Mouse (Mus musculus) intestine, embryonic 14.5 days (tissue): Measurements from ENCODE around the gene Th. TPM values are rescaled to one million over a fixed set of nuclear protein-coding genes. Genes with fewer than 3 reads are reported as not detected.
A peak's percentile ranks its signal among the peaks of the same experiment; 100 is the strongest.

Source experiments
- ATAC-seq: fragments of 200-750 bp; cut with Nextera tagmentation; replicated peaks from 2 replicates; pipeline ENCODE4 v1.8.0; 2017; ENCODE audit warnings: low read depth, moderate number of reproducible peaks, moderate TSS enrichment, moderate library complexity; ENCODE audit not compliant: low FRiP score, low TSS enrichment
- DNase-seq: peaks from one replicate; pipeline ENCODE4 v3.0.0-alpha.2; 2018; ENCODE audit warnings: low spot score
- H3K27ac ChIP-seq: fragments of 300-500 bp; sonication (generic); 2 replicates; pipeline ENCODE4 v1.5.1; 2014; ENCODE audit warnings: low read depth, mild to moderate bottlenecking, control low read depth
- H3K27me3 ChIP-seq: fragments of 300-500 bp; sonication (generic); replicated peaks from 2 replicates; pipeline ENCODE4 v1.6.1; 2014; ENCODE audit warnings: low read length, control low read depth; ENCODE audit not compliant: control insufficient read depth, insufficient read depth
- H3K36me3 ChIP-seq: fragments of 300-500 bp; sonication (generic); 2 replicates; pipeline ENCODE4 v1.6.1; 2014; ENCODE audit warnings: low read length, control low read depth; ENCODE audit not compliant: control insufficient read depth, insufficient read depth
- H3K4me1 ChIP-seq: fragments of 300-500 bp; sonication (generic); replicated peaks from 2 replicates; pipeline ENCODE4 v1.6.1; 2014; ENCODE audit warnings: low read length, control low read depth, mixed read lengths; ENCODE audit not compliant: control insufficient read depth, insufficient read depth
- H3K4me2 ChIP-seq: fragments of 300-500 bp; sonication (generic); 2 replicates; pipeline ENCODE4 v1.6.1; 2014; ENCODE audit warnings: low read length
- H3K4me3 ChIP-seq: fragments of 300-500 bp; sonication (generic); 2 replicates; pipeline ENCODE4 v1.5.1; 2014; ENCODE audit warnings: low read depth, low read length, control low read depth, mixed read lengths
- H3K9ac ChIP-seq: fragments of 300-500 bp; sonication (generic); 2 replicates; pipeline ENCODE4 v1.6.1; 2014; ENCODE audit warnings: mild to moderate bottlenecking, low read length
- H3K9me3 ChIP-seq: fragments of 300-500 bp; sonication (generic); 2 replicates; pipeline ENCODE4 v1.6.1; 2016; ENCODE audit warnings: low read length, control low read depth; ENCODE audit not compliant: control insufficient read depth
- WGBS: fragments of 180-500 bp; shearing (Covaris S2); extraction: QIAGEN DNeasy Blood & Tissue Kit; methylation state at CpG from one replicate; pipeline ENCODE4 v1.1.7; 2014; 5-methylcytosine and 5-hydroxymethylcytosine counted together
- polyA plus RNA-seq: library from polyadenylated mRNA; unstranded; fragments of >200 nt; fragmentation: Nextera tagmentation; extraction: Ambion mirVana; gene quantifications from 2 replicates; pipeline ENCODE4 v1.2.1, GENCODE M21; 2014

The Th gene
- polyA plus RNA-seq, 1 experiment from 2014 or later, result 1.1 TPM

DNA sequence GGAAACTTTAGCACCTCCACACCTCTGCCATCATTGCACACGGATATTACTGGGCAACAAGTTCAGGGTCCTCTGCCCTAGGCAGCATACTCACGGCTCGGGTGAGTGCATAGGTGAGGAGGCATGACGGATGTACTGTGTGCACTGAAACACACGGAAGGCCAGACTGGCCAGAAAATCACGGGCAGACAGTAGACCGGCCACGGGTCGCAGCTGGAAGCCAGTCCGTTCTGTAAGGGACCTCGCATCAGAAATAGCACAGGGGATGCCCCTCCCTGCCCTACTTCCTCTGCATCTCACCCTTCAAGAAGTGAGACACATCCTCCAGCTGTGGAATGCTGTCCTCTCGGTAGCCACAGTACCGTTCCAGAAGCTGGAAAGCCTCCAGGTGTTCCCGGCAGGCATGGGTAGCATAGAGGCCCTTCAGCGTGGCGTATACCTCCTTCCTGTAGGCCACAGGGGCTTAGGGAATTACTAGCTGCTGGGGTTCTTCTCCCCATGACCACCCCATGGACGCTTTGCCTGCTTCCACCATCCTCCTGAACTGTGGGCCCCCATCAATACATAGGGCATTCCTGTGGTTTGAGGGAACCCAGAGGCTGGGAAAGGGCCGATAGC is 35.6 kb downstream of the Th start:
- DNase-seq (peak; percentile 47), ATAC-seq (no peak)
- H3K27ac ChIP-seq, result no peak overlapping the region
- 0 out of 2 replicates have a peak, but pooled peaks cover 5% of the 10 kb centered on the region for H3K4me1 ChIP-seq
- no peaks in the 10 kb centered on the region for H3K36me3 ChIP-seq
- no peak overlapping the region for H3K4me2 ChIP-seq
- H3K27me3 ChIP-seq, result 0 out of 2 replicates have a peak, but pooled peaks cover 6% of the 10 kb centered on the region
- no peaks in the 10 kb centered on the region for H3K9me3 ChIP-seq
- WGBS, result 75% methylated on average over 18 of the region's 18 CpGs
- no peak overlapping the region for H3K4me3 ChIP-seq
- H3K9ac ChIP-seq, result no peak overlapping the region

DNA sequence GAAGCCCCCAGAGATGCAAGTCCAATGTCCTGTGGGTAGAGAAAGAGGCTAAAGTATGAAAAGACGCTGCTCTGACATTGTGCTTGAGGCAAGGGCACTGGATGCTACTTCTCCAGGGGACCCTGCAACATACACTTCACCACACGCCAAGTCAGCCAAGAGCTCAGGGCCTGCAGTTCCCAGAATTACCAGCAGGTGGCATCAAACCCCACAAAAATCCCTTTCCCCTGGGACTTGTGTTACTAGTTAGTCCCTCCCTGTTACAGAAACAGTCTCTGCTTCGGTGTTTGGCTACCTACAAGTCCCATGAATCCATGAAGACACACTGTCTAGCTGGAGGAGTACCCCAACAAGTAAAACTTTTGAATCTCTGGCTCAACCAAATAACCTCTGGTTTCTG is 36.3 kb downstream of the Th start:
- H3K9ac ChIP-seq, result no peak overlapping the region
- H3K9me3 ChIP-seq, result no peaks in the 10 kb centered on the region
- no peaks in the 10 kb centered on the region for H3K36me3 ChIP-seq
- H3K4me3 ChIP-seq, result no peak overlapping the region
- 0 out of 2 replicates have a peak, but pooled peaks cover 5% of the 10 kb centered on the region for H3K4me1 ChIP-seq
- no peak overlapping the region for H3K27ac ChIP-seq
- no peak overlapping the region for H3K4me2 ChIP-seq
- ATAC-seq (peak; percentile 61; the same call in 1 of the 2 replicates), DNase-seq (peak; percentile 98)
- WGBS, result 7% methylated on average over 3 of the region's 3 CpGs
- 0 out of 2 replicates have a peak, but pooled peaks cover 6% of the 10 kb centered on the region for H3K27me3 ChIP-seq

DNA sequence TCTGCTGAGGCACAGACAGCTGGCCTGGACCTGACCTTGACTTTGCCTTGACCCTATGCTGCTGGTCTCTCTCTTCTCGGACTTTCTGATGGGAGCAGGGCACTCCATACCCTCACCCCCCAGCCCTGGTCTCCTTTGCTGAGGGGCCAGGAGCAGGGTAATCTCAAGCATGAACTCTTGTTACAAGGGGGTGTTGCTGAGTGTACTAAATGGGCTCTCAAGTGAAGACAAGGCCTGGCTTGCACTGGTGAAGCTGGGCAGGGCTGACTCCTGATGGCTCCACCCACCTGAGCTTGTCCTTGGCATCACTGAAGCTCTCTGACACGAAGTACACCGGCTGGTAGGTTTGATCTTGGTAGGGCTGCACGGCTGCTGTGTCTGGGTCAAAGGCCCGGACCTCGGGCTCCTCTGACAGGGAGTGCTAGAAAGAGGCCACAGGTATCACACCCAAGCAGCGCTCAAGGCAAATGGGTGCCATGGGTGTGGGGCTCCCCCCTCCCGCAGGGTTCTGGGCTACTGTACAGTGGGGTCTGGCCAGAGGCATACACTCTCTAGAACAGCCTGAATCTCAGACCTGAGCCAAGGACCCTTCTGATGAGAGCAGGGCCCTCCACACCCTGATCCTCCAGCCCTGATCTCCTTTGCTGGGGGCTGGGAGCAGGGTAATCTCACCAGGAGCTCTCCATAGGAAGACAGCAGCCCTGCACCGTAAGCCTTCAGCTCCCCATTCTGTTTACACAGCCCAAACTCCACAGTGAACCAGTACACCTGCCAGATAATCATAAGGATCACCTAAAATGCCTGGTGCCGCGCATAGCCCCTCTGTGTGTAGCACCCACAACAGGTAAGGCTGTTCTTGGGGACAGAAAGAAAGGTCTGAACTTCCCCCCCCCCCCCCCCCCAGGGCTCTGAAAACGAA is 36.9 kb downstream of the Th start:
- Histone ChIP-seq H3K27me3 (0 out of 2 replicates have a peak, but pooled peaks cover 2% of the 10 kb centered on the region), H3K27ac (no peak overlapping the region), H3K4me2 (no peak overlapping the region), H3K9me3 (no peaks in the 10 kb centered on the region), H3K9ac (no peak overlapping the region), H3K4me3 (no peak overlapping the region), H3K36me3 (no peaks in the 10 kb centered on the region), H3K4me1 (0 out of 2 replicates have a peak, but pooled peaks cover 5% of the 10 kb centered on the region)
- DNase-seq (peak; percentile 52), ATAC-seq (no peak)
- WGBS, result 62% methylated on average over 12 of the region's 12 CpGs

DNA sequence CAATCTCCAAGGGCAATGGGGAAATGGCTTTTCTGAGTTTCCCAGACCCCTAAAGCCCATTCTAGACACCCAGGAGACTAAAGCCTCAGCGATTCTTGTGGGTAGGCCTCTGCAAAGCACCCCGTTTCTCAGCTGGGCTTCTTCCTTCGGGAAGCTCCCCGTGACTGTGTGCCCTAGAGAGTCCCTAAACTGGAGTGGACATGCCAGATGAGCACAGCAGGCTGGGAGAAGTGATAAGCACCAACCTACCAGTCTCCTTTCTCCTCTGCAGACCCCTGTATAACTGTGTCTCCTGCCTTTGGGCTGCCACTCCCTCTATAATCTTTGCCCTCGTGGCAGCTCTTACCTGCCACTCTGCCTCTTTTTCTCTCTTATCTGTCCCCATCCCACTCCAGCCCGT is 37.6 kb downstream of the Th start:
- Histone ChIP-seq H3K4me2 (no peak overlapping the region), H3K27me3 (no peaks in the 10 kb centered on the region), H3K4me3 (no peak overlapping the region), H3K9me3 (no peaks in the 10 kb centered on the region), H3K36me3 (no peaks in the 10 kb centered on the region), H3K9ac (no peak overlapping the region), H3K4me1 (0 out of 2 replicates have a peak, but pooled peaks cover 5% of the 10 kb centered on the region), H3K27ac (no peak overlapping the region)
- WGBS, result 72% methylated on average over 6 of the region's 6 CpGs
- DNase-seq (peak; percentile 46), ATAC-seq (no peak)

DNA sequence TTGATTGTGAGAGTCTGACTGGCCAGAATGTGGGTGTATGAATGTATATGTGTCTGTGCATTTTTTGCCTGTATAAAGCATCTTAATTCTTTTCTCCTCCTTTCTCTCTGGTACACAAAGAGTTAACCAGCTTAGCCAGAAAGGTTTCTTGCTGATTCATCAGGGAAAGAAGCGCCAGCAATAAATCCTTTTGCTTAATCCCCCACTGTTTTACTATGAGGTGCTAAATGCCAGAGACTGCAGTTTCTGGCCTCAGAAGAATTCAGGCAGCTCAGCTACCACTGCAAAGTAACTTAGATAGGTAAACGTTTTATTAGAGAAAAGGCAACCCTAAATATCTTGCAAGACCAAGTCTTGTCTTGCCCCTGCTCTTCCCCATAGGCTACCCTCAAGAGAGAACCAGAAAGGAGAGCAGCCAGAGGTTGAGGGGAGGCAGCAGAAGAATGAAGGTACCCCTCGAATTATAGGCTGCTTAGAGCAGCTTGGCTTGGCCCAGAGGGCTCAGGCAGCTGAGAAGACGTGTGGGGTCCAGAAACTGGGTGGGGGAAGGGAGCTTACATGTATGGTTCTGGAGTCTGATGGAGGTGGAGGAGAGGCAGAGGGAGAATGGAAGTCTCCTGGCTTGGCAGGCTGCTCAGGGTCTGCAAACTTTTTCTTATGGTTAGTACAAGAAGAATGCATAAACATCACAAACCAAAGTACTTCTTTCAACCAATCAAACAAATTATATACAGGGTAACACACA is 61.3 kb downstream of the Th start:
- no peak overlapping the region for H3K27ac ChIP-seq
- H3K36me3 ChIP-seq, result no peaks in the 10 kb centered on the region
- no peaks in the 10 kb centered on the region for H3K27me3 ChIP-seq
- no peak overlapping the region for H3K4me3 ChIP-seq
- no peaks in the 10 kb centered on the region for H3K9me3 ChIP-seq
- no peaks in the 10 kb centered on the region for H3K4me1 ChIP-seq
- no peak for DNase-seq
- no peak overlapping the region for H3K4me2 ChIP-seq
- WGBS, result 1% methylated on average over 4 of the region's 4 CpGs
- H3K9ac ChIP-seq, result no peak overlapping the region
- no peak for ATAC-seq

DNA sequence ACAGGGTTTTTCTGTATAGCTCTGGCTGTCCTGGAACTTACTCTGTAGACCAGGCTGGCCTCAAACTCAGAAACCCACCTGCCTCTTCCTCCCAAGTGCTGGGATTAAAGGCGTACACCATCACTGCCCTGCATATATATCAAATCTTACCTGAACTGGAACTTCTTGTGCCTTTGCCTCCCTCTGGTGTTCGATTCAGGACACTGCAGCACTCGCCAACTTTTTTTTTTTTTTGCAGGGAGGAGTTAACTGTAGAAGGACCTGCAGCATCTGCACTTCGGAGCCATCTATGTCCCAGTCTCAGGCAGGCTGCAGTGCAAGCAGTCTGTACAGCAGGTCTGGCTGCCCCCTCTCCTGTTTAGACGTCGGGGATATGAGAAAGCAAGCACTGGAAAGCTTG is 80.2 kb downstream of the Th start:
- WGBS, result 21% methylated on average over 6 of the region's 6 CpGs
- Histone ChIP-seq H3K36me3 (no peaks in the 10 kb centered on the region), H3K27ac (no peak overlapping the region), H3K4me2 (no peak overlapping the region), H3K4me3 (no peak overlapping the region), H3K27me3 (no peaks in the 10 kb centered on the region), H3K9ac (no peak overlapping the region), H3K9me3 (no peaks in the 10 kb centered on the region), H3K4me1 (no peaks in the 10 kb centered on the region)
- peak; percentile 78 for DNase-seq
- ATAC-seq, result no peak

Other genes starting within 250 kb of the Th start
- gene Ins2, start 187.7 kb downstream of the Th start, polyA plus RNA-seq, result 199 TPM in 1 of 2 replicates, not detected in the other
- gene Ascl2, start 38.1 kb upstream of the Th start, polyA plus RNA-seq, result 11.3 and 13.9 TPM in 2 replicates
- 1.5 and 1.6 TPM in 2 replicates for gene Tspan32, start 73.9 kb upstream of the Th start, polyA plus RNA-seq
- 457 and 534 TPM in 2 replicates for gene Cd81, start 121.6 kb upstream of the Th start, polyA plus RNA-seq
- 59.1 and 60.3 TPM in 2 replicates for gene Tssc4, start 138.1 kb upstream of the Th start, polyA plus RNA-seq
- gene Trpm5, start 163.5 kb upstream of the Th start, polyA plus RNA-seq, result 14.1 and 17.8 TPM in 2 replicates
- gene Kcnq1, start 175.2 kb upstream of the Th start, polyA plus RNA-seq, result 2.1 and 5.3 TPM in 2 replicates